Mouse (Mus musculus): ENCODE data around the gene Grid2. TPM values are rescaled to one million over a fixed set of nuclear protein-coding genes. Genes with fewer than 3 reads are reported as not detected.
A peak's percentile ranks its signal among the peaks of the same experiment; 100 is the strongest.

Grid2 gene
- total RNA-seq, 4 experiments from 2014 or later = 20.9 to 24.0 (median 22.6) TPM

DNA sequence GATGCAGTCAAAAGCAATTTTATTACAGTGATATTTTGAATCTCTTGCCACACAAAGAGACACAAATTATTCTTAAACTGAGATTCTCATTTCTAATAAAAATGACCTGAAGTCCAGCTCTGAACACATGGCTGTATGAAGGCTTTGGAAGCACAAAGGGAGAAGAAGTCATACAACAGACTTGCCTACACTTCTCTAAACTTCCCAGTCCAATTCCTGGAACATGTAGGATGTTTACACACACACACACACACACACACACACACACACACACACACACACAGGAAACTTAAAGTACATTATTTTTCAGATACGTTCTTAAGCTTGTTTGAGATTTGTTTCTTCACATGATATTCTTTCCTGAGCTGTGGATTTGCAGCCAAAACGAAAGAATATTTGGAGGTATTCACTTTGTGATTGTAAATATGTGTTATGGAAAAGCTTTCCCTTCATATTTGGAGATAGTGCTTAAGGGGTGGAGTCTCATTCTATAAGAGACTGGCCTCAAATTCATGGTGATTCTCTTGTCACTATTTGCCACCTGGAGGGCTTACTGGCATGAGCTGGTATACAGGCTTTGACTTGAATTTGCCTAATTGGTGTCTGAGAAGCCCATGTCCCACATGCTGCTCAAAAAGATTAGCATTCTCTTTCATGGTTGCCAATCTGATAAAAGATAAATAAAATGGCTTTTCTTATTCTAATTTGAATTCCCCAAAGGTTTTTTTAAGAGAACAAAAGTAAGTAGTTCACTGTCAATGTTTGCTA, 1049.2 kb downstream of the Grid2 start:
- no peak for DNase-seq (ENCODE audit: low spot score in 2 of 2)

DNA sequence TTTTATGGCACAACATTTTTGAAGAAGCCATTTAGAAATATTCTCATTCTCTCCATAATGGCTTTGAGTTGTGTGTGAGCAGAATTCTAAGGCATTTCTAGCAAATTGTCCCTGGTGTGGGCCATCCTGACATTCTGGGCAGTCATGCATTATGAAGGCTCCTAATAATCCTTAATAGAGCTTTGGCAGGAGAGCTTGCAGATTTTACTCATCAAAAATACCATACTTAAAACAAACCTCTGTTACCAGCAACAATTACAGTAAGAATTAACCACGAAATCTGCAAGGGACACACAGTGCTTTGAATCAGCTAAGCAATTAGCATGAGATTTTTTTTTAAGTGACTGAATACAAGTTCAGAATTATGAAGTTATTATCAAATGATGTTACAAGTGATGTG, 1053.0 kb downstream of the Grid2 start:
- no peak for DNase-seq (ENCODE audit: low spot score in 2 of 2)

GRCm38 (mm10) chr6:64313132-64313531, 1057.5 kb downstream of the Grid2 start:
- no peak for DNase-seq (ENCODE audit: low spot score in 2 of 2)

DNA sequence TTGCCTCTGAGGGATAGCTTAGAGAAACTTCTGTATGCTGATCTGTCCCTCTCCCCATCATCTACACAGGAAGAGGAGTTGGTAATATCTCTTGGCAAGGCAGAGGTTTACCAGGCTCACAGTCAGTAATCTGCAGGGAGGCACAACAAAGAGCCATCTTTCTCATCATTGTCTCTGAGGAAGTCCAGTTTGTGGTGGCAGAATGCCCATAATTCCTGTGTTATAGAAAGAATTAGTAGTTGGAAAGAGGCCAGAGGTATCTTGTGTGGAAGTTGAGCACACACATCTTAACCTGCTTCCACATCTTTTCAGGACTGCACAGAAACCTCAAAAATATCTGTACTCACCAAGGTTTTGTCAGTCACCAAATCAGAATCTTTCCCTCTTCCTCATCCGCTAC, 1071.3 kb downstream of the Grid2 start:
- DNase-seq (ENCODE audit: low spot score in 2 of 2) = no peak

GRCm38 (mm10) chr6:64327876-64328275, 1072.2 kb downstream of the Grid2 start:
- DNase-seq (ENCODE audit: low spot score in 2 of 2) = no peak

DNA sequence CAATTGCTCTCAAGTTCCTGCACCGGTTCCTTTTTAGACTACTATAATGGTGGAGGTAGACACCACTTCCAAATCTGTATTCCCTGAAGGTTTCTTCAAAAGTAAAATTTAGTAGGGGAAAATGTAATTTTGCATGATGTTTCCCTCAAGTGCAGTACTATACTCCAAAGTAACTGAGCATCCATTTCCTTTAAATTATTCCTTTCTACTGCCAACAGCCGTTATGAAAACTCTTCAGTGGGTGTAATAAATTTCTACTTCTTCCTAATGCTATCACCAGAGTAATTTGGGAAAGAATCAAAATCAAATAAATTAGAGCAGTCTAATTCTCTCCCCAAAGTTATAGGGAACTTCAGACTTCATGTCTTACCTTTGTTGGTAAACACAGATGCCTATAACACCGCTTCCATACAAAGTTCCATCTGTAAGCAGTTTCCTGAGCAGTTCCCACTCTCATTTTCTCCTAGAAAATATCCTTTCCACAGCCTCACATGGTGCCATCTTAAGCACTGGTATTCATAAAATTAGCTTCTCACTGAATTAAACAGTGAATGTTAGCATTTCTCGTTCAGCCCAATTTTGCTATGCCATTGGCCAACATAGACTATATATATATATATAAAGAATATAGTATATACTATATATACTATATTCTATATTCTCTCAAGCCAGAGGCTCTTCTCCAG, 1142.9 kb downstream of the Grid2 start:
- no peak for DNase-seq (ENCODE audit: low spot score in 2 of 2)

DNA sequence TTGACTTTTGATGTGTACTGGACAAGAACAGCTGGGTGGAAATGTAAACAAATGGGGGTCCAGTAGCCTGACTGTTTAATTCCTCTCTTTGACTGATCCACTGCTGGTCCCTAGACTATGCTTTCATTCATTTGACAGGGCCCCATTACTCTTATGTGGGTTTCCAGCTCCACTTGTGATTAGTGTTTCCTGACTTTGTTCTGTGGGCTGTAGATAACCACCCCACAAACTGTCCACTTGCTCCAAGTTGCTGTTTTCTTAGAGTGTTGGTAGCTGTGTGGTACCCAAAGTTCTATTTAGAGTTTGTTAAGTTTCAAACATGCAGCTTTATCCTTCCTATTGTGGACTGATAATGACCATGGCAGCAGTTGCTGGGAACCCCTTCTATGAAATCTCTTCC, 1172.0 kb downstream of the Grid2 start:
- DNase-seq (ENCODE audit: low spot score in 2 of 2) = no peak

- DNase-seq (ENCODE audit: low spot score in 2 of 2) = no peak
These were observed 1173.2 kb downstream of the Grid2 start for GRCm38 (mm10) chr6:64428898-64429297.

DNA sequence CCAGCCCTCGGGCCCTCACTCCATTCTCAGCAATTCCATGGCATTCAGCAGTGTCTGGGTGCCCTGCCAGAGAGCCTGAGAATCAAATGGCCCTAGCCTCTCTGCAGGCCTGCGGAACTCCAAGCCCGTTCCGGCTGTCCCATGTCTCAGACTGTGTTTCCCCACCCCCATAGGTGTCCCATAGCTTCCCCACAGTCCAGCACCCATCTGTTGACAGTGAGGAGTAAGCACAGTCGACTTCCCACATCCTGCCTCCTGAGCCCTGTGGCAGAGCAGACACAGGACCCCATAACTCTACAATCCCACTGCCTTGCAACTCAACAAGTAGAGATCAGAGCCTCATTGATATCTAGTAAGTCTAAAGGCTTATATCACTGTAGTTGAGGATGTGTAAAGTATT, 1192.5 kb downstream of the Grid2 start:
- DNase-seq (ENCODE audit: low spot score in 2 of 2) = no peak

- DNase-seq (ENCODE audit: low spot score in 2 of 2) = no peak
These were observed 1193.2 kb downstream of the Grid2 start for GRCm38 (mm10) chr6:64448864-64449355.

GRCm38 (mm10) chr6:64450770-64451169, 1195.1 kb downstream of the Grid2 start:
- DNase-seq (ENCODE audit: low spot score in 2 of 2) = no peak

DNA sequence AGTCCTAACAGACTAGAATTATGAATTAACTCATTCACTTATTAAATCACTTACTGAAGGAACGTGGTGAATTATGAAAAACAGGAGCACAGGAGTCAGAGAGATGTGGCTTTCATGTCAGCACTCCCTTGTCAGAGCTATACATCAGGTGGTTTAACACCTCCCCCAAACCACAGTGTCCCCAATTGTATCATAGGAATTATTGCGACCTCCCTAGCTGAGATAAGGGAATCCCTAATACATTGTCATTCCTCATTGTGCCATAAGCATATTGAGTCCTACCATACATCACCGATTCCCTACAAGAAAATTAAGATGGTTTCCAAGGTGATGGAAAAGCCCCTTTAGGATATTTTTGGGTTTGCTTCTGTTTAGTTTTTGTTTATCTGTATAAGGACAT, 1224.2 kb downstream of the Grid2 start:
- DNase-seq (ENCODE audit: low spot score in 2 of 2) = no peak

DNA sequence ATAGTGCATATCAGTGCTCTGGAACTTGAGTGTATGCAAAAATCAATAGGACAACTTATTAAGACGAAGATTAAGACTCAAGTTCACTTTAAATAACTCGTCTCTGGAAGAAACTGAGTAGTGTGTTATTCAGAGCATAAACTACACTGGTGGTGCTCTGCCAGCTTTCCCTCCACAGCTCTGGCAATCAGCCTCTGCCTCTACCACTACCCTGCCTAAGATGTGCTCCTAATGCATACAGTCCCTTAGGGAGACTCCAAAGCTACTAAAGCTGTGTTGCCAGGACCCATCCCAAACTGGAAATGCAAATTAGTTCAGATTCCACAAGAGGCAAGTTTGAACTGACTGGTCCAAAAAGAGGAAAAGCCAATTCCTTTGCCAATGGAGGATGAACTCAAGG, 1224.9 kb downstream of the Grid2 start:
- DNase-seq (ENCODE audit: low spot score in 2 of 2) = no peak

DNA sequence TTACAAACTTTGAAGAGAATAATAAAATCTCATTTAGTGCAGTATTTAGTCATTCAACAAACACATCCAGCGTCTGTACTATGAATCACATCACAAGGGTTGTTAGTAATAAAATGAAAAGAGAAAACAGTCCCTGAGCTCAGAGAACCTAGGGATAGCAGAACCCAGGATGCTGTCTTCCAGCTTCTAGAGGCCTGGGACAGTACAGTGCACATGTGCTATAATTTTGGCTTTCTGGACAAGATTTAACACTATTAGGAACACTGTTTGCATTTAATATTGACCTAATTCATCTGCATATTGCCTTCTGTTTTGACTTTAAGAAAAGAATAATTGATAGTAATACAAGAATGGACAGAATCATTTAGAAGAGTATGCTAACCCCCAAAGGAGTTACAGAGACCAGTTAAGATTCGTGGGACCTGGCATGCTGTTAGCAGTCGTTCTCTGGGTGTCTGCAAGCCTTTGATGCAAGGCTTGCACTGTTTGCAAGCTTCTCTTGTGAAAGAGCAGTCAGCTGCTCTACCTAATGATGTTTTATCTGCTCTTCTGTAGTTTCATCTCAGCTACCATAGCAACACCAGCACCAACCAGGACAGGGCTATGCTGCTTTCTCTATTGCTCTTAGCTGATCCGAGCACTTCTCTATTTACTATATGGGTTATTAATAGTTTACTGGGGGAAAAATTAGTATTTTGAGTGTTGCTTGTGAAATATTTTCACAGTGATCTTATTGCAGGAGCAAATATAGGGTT, 1234.8 kb downstream of the Grid2 start:
- no peak for DNase-seq (ENCODE audit: low spot score in 2 of 2)

- no peak for DNase-seq (ENCODE audit: low spot score in 2 of 2)
These were observed 1248.7 kb downstream of the Grid2 start for GRCm38 (mm10) chr6:64504394-64504793.

DNA sequence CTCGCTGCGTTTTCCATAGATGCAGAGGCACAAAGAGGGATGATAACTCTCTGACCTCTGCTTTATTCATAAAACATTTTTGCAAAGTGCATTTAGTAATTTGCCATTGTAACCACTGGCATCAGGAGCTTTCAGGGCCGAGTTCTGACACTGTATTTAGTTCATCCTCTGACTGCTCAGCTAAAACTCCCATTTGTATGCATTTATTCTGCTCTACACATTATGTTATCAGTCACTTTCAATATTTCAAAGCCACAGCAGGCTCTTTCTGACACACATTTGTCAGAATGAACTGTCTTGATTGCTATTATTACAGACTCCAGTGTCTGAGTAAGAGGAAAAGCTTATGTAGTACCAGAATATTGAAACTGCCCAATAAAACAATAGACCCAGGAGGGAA, 1286.5 kb downstream of the Grid2 start:
- no peak for DNase-seq (ENCODE audit: low spot score in 2 of 2)

- no peak for DNase-seq (ENCODE audit: low spot score in 2 of 2)
These were observed 1298.0 kb downstream of the Grid2 start for GRCm38 (mm10) chr6:64553645-64554044.

DNA sequence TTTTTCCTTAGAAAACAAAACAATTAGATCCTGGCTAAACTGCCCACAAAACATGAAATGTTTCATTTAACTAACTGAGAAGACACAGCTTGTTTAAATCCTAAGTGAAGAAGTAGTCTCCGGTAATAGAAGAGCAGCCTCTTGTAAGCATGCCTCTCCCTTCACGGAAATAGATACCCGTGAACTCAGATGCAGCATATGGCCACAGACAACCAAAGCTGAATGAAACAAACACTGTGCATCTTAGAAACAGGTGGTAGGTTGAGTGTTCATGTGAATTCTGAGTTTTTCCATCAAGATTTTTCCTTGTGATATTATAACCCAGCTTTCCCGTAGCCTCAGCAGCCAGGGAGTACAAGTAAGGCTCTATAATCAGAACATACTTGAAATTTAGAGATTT, 1299.5 kb downstream of the Grid2 start:
- peak in 1 of 2 experiments; percentile 9 for DNase-seq (ENCODE audit: low spot score in 2 of 2)

DNA sequence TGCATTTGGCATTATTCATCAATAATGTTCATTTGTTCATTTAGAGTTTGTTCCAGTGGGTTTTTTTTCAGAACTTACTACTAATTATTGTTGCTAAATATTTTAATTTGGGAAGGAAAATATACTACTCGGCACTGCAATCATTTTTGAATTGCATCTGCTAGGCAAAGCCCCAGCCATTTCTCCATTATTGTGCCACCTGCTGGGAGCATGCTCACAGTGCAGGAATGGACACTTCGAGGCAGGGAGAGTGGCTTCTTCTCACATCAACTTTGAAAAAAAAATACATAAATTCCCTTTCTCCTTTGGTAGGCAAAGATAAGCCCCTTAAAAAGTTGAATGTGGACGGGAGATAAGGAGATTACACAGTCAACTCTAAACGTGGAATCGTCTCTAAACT, 1312.9 kb downstream of the Grid2 start:
- peak in 1 of 2 experiments; percentile 29 for DNase-seq (ENCODE audit: low spot score in 2 of 2)

GRCm38 (mm10) chr6:64581338-64581737, 1325.7 kb downstream of the Grid2 start:
- DNase-seq (ENCODE audit: low spot score in 2 of 2) = no peak

DNA sequence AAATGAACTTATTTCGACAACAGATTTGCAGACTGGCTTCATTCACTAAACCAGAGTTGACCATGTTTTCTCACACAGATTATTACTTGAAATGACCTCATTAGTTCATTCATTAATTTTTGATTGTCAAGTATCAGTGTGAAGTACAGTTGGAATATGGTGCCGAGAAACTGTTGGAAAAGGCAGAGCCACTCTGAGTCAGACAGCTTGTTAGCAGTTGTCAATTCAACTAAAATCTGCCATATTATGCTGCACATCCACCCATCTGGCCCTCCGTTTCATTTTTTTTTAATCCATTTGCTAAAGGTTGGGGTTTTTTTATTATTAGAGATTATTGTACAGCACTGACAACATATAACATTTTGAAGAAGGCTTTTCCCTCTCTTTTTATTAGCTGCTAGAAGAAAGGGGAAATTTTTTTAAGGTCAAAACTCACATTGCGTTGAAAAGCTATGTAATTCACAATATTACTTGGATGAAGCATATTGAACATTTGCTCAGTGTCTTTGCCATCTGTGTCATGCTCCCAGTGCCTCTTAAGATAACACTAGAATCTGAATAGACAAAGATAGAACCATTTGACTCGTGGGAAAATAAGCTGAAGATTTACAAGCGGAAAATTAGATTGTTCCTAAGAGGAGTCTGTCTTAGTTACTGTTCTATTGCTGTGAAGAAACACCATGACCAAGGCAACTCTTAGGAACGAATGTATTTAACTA, 1333.0 kb downstream of the Grid2 start:
- no peak for DNase-seq (ENCODE audit: low spot score in 2 of 2)

Measured in left cerebral cortex, adult 8-10 months (tissue).